Mouse (Mus musculus): Measurements from ENCODE around the gene Alms1. TPM values are rescaled to one million over a fixed set of nuclear protein-coding genes. Genes with fewer than 3 reads are reported as not detected.
A peak's percentile ranks its signal among the peaks of the same experiment; 100 is the strongest.

Alms1 gene
- 4.3 and 4.8 TPM in 2 replicates for polyA plus RNA-seq (2011; ENCODE audit: insufficient read depth, insufficient read length, low replicate concordance, missing spikeins)

DNA sequence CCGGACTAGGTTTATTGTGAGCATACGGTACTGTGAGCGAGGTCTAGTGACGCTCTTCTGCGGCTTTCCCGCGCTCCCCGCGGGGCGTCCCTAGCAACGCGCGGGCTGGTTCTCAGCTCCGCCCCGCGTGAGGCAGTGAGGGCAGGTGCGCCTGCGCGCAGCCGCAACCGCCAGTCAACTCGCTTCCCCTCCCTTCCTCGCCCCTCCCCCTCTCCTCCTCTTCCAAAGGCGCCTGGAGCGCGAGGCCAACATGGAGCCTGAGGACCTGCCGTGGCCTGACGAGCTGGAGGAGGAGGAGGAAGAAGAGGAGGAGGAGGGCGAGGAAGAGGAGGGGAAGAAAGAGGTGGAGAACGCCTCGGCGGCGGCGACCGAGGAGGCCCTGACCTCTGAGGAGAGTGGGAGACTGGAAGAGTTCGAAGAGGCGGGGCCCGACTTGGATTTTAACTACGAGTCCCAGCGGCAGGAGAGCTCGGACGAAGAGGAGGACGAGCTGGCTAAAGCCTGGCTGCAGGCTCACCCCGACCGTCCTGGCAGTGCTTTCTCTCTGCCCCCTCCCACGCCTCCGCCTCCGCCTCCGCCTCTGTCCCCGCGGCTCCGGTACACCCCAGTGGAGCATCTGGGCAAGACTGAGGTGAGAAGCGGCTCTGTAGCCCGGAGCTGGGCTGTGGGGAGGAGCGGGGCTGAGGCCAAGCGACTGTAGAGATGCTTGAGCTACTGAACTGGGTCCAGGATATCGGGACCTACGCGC, at the start of gene Alms1:
Gene Alms1 (plus strand): TSS at position 136 of the 748 bp plus-strand sequence.
- peak; percentile 80; the same call in 1 of the 2 replicates for TF ChIP-seq POLR2A (IDR thresholded peaks at IDR 0.05; ENCODE audit: borderline replicate concordance, control insufficient read depth, low read depth, low read length)
- no peak for TF ChIP-seq CTCF (IDR thresholded peaks at IDR 0.05; ENCODE audit: control insufficient read depth, insufficient read depth, low read length)
- Histone ChIP-seq H3K4me1 (ENCODE audit: control insufficient read depth, insufficient read depth, low read length) (no peaks in the 10 kb centered on the region), H3K4me3 (replicated peaks; ENCODE audit: control insufficient read depth, low read depth, low read length) (peak within 1 kb of the TSS; percentile 93), H3K27ac (ENCODE audit: control insufficient read depth, insufficient read depth, low read depth, low read length, poor library complexity) (peak within 1 kb of the TSS; percentile 52)
- WGBS: 0% methylated on average over 58 of the region's 59 CpGs

DNA sequence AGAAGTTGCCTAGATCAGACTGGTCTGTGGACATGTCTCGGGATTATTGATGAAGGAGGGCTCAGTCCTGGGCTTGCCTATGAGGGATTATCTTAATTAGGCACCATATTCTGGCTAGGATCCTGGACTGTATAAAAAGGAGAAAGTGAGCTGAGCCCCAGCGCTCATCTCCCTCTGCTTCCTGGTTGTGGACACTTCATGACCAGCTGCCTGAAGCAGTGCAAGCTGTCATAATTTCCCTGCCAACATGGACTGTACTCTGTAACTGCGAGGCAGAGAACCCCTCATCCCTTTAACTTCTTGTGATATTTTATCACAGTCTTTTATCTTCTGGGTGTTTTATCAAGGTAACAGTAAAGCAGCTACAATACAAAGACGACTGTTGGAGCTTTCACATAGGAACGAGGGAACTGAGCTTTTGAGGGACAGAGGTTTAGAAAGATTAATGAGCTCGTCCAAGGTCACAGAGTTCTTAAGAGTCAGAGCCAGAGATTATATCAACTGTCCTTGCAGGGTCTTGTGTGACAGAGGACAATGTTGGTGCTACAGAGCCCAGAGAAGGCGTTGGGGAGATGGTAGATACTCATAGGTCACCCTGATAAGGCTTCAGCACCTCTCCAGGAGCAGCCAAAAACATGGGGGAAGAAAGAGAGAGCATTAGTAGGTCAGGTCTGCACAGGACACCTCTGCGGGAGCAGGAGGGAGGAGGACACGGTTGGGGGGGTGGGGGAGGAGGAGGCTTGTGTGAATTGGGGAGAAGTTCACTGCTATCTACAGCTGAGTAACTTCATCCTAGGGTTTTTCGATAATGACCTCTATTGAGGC, 43.8 kb upstream of the Alms1 start:
- TF ChIP-seq CTCF (IDR thresholded peaks at IDR 0.05; ENCODE audit: control insufficient read depth, insufficient read depth, low read length) (no peak), POLR2A (IDR thresholded peaks at IDR 0.05; ENCODE audit: borderline replicate concordance, control insufficient read depth, low read depth, low read length) (no peak)
- Histone ChIP-seq H3K27ac (ENCODE audit: control insufficient read depth, insufficient read depth, low read depth, low read length, poor library complexity) (no peak overlapping the region), H3K4me1 (ENCODE audit: control insufficient read depth, insufficient read depth, low read length) (no peaks in the 10 kb centered on the region), H3K4me3 (replicated peaks; ENCODE audit: control insufficient read depth, low read depth, low read length) (no peak overlapping the region)
- 69% methylated on average over 10 of the region's 10 CpGs for WGBS

DNA sequence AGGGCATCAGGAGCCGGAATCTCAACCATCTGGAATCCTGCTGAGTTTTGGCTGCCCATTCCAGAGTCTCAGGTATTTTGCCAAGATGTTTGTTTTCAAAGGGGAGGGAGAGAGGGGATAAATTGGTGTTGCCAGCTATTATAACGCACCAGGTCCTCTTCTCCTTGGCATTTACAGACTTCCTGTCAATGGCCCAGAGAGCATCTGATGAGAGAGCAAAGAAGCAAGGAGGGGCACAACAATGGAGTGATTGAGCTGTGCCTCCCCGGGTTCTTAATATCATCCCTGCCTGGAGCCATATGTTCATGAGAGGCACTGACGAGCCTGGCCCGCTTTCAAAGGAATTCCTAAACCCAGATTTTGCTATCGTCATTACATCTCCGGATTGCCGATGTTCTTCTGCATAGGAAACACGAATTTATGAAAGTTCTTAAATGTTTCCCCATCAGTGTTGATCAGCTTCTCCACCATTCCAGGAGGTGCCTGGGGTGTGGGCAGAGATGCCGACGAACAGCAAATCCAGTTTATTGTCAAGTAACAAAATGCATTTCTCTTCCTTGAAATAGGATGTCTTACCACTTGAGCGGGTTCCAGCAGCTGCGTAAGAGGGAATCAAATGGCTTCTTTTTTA, 43.0 kb upstream of the Alms1 start:
- no peaks in the 10 kb centered on the region for H3K4me1 ChIP-seq (ENCODE audit: control insufficient read depth, insufficient read depth, low read length)
- WGBS: 79% methylated on average over 13 of the region's 13 CpGs
- TF ChIP-seq CTCF (IDR thresholded peaks at IDR 0.05; ENCODE audit: control insufficient read depth, insufficient read depth, low read length) (no peak), POLR2A (IDR thresholded peaks at IDR 0.05; ENCODE audit: borderline replicate concordance, control insufficient read depth, low read depth, low read length) (no peak)
- H3K4me3 ChIP-seq (replicated peaks; ENCODE audit: control insufficient read depth, low read depth, low read length): no peak overlapping the region
- no peak overlapping the region for H3K27ac ChIP-seq (ENCODE audit: control insufficient read depth, insufficient read depth, low read depth, low read length, poor library complexity)

DNA sequence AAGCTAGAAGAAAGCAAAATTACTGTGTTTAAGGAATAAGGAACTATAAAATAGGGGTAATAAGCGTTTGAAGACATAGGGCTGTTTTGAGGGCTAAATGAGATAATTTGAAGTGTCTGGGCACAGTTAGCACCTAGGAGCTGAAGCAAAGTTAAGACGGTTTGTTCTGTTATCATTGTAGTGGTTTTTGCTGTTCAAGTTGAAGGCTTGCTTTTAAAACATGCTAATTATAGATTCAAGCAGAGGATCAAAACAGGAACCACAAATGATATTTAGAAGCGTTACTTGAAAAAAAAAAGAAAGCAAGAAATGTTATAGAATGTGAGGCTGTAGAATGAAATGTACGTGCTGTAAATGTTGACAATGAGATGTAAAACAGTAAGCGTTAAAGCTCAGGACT, 39.7 kb upstream of the Alms1 start:
- Histone ChIP-seq H3K4me1 (ENCODE audit: control insufficient read depth, insufficient read depth, low read length) (no peaks in the 10 kb centered on the region), H3K27ac (ENCODE audit: control insufficient read depth, insufficient read depth, low read depth, low read length, poor library complexity) (no peak overlapping the region), H3K4me3 (replicated peaks; ENCODE audit: control insufficient read depth, low read depth, low read length) (no peak overlapping the region)
- TF ChIP-seq CTCF (IDR thresholded peaks at IDR 0.05; ENCODE audit: control insufficient read depth, insufficient read depth, low read length): no peak
- TF ChIP-seq POLR2A (IDR thresholded peaks at IDR 0.05; ENCODE audit: borderline replicate concordance, control insufficient read depth, low read depth, low read length): no peak
- WGBS: 59% methylated on average over 5 of the region's 5 CpGs

DNA sequence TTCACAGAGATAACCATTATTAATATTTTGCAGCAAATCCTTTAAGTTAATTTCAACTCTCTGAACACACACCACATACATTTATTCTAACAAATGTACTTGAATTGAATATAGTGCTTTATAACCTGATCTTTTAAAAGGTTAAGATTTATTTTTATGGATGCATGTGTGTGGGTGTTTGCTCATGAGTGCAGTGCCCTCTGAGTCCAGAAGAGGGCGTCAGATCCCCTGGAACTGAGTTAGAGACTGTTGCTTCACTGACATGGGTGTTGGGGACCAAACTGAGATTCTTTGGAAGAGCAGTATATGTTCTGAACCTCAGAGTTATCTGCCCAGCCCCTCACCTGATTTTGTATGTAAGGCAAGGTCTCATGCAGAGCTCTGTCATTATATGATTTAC, 25.0 kb upstream of the Alms1 start:
- H3K27ac ChIP-seq (ENCODE audit: control insufficient read depth, insufficient read depth, low read depth, low read length, poor library complexity): no peak overlapping the region

DNA sequence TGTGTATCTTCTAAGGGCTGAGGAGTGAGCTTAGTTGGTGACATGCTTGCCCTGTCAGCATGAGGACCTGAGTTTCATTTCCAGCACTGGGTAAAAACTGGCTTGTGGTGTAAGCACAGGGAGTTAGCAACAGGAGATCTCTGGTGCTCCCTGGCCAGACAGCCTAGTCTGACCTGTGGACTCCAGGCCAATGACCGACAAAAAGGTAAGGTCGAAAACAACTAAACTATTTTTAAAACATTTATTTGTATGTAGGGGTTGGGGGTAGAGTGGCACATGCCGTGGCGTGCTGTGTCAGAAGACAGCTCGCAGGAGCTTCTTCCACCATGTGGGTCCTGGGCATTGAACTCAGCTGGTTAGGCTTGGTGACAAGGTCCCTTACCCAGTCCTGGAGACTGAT, 14.5 kb upstream of the Alms1 start:
- TF ChIP-seq POLR2A (IDR thresholded peaks at IDR 0.05; ENCODE audit: borderline replicate concordance, control insufficient read depth, low read depth, low read length) (no peak), CTCF (IDR thresholded peaks at IDR 0.05; ENCODE audit: control insufficient read depth, insufficient read depth, low read length) (no peak)
- no peak overlapping the region for H3K4me3 ChIP-seq (replicated peaks; ENCODE audit: control insufficient read depth, low read depth, low read length)
- no peak overlapping the region for H3K27ac ChIP-seq (ENCODE audit: control insufficient read depth, insufficient read depth, low read depth, low read length, poor library complexity)
- WGBS: 82% methylated on average over 5 of the region's 5 CpGs
- no peaks in the 10 kb centered on the region for H3K4me1 ChIP-seq (ENCODE audit: control insufficient read depth, insufficient read depth, low read length)

More for the DNA sequence above, 25.0 kb upstream of the Alms1 start:
- Histone ChIP-seq H3K4me1 (ENCODE audit: control insufficient read depth, insufficient read depth, low read length) (no peaks in the 10 kb centered on the region), H3K4me3 (replicated peaks; ENCODE audit: control insufficient read depth, low read depth, low read length) (no peak overlapping the region)
- no peak for TF ChIP-seq CTCF (IDR thresholded peaks at IDR 0.05; ENCODE audit: control insufficient read depth, insufficient read depth, low read length)
- TF ChIP-seq POLR2A (IDR thresholded peaks at IDR 0.05; ENCODE audit: borderline replicate concordance, control insufficient read depth, low read depth, low read length): no peak
- WGBS: 28% methylated on average over 1 of the region's 1 CpGs

DNA sequence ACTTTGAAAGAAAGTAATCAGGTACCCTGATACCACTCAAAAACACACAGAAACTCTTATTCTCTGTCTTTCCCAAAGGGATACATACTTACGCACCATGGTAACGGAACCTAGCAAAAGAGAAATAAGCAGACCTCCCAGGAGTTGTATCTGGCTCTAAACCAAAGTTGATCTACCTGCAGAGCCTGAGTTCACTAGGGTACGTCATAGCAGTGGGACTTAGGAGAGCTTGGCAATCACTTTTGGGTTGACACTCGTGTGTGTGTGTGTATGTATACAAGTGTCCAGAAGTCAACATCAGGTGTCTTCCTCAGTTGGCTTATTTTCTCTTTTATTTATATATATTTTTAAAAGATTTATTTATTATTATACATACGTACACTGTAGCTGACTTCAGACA, 5.6 kb upstream of the Alms1 start:
- WGBS: 83% methylated on average over 5 of the region's 5 CpGs
- no peaks in the 10 kb centered on the region for H3K4me1 ChIP-seq (ENCODE audit: control insufficient read depth, insufficient read depth, low read length)
- TF ChIP-seq POLR2A (IDR thresholded peaks at IDR 0.05; ENCODE audit: borderline replicate concordance, control insufficient read depth, low read depth, low read length): no peak
- TF ChIP-seq CTCF (IDR thresholded peaks at IDR 0.05; ENCODE audit: control insufficient read depth, insufficient read depth, low read length): no peak
- H3K27ac ChIP-seq (ENCODE audit: control insufficient read depth, insufficient read depth, low read depth, low read length, poor library complexity): no peak overlapping the region
- no peak overlapping the region for H3K4me3 ChIP-seq (replicated peaks; ENCODE audit: control insufficient read depth, low read depth, low read length)

DNA sequence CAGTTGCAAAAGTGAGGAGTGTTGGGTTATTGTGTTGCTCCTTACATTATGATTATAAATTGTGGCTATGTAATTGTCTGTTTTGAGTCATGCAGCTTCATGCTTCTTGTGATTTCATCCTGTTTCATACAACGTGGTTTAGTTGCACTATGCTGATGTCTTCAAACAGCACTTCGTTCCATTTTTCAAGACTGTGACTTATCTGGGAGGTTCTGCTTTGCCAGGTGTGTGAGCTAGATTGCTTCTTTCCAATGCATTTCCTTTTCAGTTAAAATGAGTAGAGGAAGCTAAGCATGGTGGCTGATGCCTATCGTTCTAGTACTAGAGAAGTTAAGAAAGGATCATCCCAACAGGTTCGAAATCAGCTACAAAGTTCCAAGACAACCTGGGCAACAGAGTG, 2.7 kb upstream of the Alms1 start:
- TF ChIP-seq POLR2A (IDR thresholded peaks at IDR 0.05; ENCODE audit: borderline replicate concordance, control insufficient read depth, low read depth, low read length) (no peak), CTCF (IDR thresholded peaks at IDR 0.05; ENCODE audit: control insufficient read depth, insufficient read depth, low read length) (no peak)
- 58% methylated on average over 4 of the region's 4 CpGs for WGBS
- H3K4me1 ChIP-seq (ENCODE audit: control insufficient read depth, insufficient read depth, low read length): no peaks in the 10 kb centered on the region
- no peak overlapping the region for H3K4me3 ChIP-seq (replicated peaks; ENCODE audit: control insufficient read depth, low read depth, low read length)
- H3K27ac ChIP-seq (ENCODE audit: control insufficient read depth, insufficient read depth, low read depth, low read length, poor library complexity): no peak overlapping the region
